Mouse (Mus musculus) intestine, embryonic 14.5 days (tissue): Measurements from ENCODE around the gene Galnt10. TPM values are rescaled to one million over a fixed set of nuclear protein-coding genes. Genes with fewer than 3 reads are reported as not detected.

Experiments used
- ATAC-seq: fragments of 200-750 bp; cut with Nextera tagmentation; replicated peaks from 2 replicates; pipeline ENCODE4 v1.8.0; 2017; ENCODE audit warnings: low read depth, moderate number of reproducible peaks, moderate TSS enrichment, moderate library complexity; ENCODE audit not compliant: low FRiP score, low TSS enrichment
- DNase-seq: peaks from one replicate; pipeline ENCODE4 v3.0.0-alpha.2; 2018; ENCODE audit warnings: low spot score
- H3K27ac ChIP-seq: fragments of 300-500 bp; sonication (generic); 2 replicates; pipeline ENCODE4 v1.5.1; 2014; ENCODE audit warnings: low read depth, mild to moderate bottlenecking, control low read depth
- H3K27me3 ChIP-seq: fragments of 300-500 bp; sonication (generic); replicated peaks from 2 replicates; pipeline ENCODE4 v1.6.1; 2014; ENCODE audit warnings: low read length, control low read depth; ENCODE audit not compliant: control insufficient read depth, insufficient read depth
- H3K36me3 ChIP-seq: fragments of 300-500 bp; sonication (generic); 2 replicates; pipeline ENCODE4 v1.6.1; 2014; ENCODE audit warnings: low read length, control low read depth; ENCODE audit not compliant: control insufficient read depth, insufficient read depth
- H3K4me1 ChIP-seq: fragments of 300-500 bp; sonication (generic); replicated peaks from 2 replicates; pipeline ENCODE4 v1.6.1; 2014; ENCODE audit warnings: low read length, control low read depth, mixed read lengths; ENCODE audit not compliant: control insufficient read depth, insufficient read depth
- H3K4me2 ChIP-seq: fragments of 300-500 bp; sonication (generic); 2 replicates; pipeline ENCODE4 v1.6.1; 2014; ENCODE audit warnings: low read length
- H3K4me3 ChIP-seq: fragments of 300-500 bp; sonication (generic); 2 replicates; pipeline ENCODE4 v1.5.1; 2014; ENCODE audit warnings: low read depth, low read length, control low read depth, mixed read lengths
- H3K9ac ChIP-seq: fragments of 300-500 bp; sonication (generic); 2 replicates; pipeline ENCODE4 v1.6.1; 2014; ENCODE audit warnings: mild to moderate bottlenecking, low read length
- H3K9me3 ChIP-seq: fragments of 300-500 bp; sonication (generic); 2 replicates; pipeline ENCODE4 v1.6.1; 2016; ENCODE audit warnings: low read length, control low read depth; ENCODE audit not compliant: control insufficient read depth
- WGBS: fragments of 180-500 bp; shearing (Covaris S2); extraction: QIAGEN DNeasy Blood & Tissue Kit; methylation state at CpG from one replicate; pipeline ENCODE4 v1.1.7; 2014; 5-methylcytosine and 5-hydroxymethylcytosine counted together
- polyA plus RNA-seq: library from polyadenylated mRNA; unstranded; fragments of >200 nt; fragmentation: Nextera tagmentation; extraction: Ambion mirVana; gene quantifications from 2 replicates; pipeline ENCODE4 v1.2.1, GENCODE M21; 2014

Gene Galnt10
- polyA plus RNA-seq, 1 experiment from 2014 or later, result 12.5 TPM

DNA sequence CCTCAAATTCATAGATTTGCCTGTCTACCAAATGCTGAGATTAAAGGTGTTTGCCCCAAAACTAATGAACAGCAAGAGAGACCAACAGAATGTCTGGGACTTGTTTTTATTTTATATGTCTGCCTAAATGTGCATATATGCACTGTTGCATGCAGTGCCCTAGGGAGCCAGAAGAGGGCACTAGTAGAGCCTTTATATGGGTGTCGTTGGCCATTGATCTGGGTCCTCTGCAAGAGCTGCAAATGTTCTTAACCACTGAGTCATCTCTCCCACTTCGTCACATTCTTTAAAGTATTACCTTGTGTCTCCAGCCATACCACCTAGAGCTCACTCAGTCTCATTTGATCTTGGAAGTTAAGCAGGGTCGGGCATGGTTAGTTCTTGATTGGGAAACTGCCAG is 118.9 kb downstream of the Galnt10 start:
- ATAC-seq, result no peak
- no peaks in the 10 kb centered on the region; the same call in 1 of the 2 replicates for H3K36me3 ChIP-seq

DNA sequence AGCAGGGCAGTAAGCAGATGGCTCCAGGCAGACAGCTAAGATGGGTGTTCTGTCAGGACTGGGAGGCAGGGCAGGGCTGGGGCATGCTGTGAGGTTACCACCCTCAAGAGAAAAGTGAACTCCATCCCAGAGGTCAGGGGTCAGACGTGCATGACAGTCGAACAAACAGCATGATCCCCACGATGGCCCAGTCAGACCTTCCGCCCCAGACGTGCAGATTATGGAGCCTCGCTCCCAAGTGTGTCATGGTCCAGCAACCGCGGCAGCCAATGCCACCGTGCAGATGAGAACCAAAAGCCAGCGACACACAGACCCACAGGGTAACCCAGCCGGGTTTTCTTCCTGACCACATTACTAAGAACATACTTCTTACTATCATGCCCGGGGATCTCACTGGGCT is 121.4 kb downstream of the Galnt10 start:
- WGBS, result 48% methylated on average over 12 of the region's 12 CpGs
- DNase-seq, result no peak
- Histone ChIP-seq H3K27ac (no peak overlapping the region), H3K9ac (no peak overlapping the region), H3K27me3 (no peaks in the 10 kb centered on the region), H3K36me3 (peaks cover 14% of the 10 kb centered on the region), H3K4me2 (no peak overlapping the region), H3K4me1 (no peaks in the 10 kb centered on the region), H3K4me3 (no peak overlapping the region), H3K9me3 (no peaks in the 10 kb centered on the region)
- no peak for ATAC-seq

More for the DNA sequence above, 118.9 kb downstream of the Galnt10 start:
- Histone ChIP-seq H3K9ac (no peak overlapping the region), H3K27ac (no peak overlapping the region), H3K9me3 (no peaks in the 10 kb centered on the region), H3K4me2 (no peak overlapping the region), H3K4me1 (no peaks in the 10 kb centered on the region), H3K27me3 (no peaks in the 10 kb centered on the region), H3K4me3 (no peak overlapping the region)
- WGBS, result 85% methylated on average over 3 of the region's 3 CpGs
- DNase-seq, result no peak

GRCm38 (mm10) chr11:57767171-57767570 is 121.9 kb downstream of the Galnt10 start:
- WGBS, result 53% methylated on average over 6 of the region's 6 CpGs
- Histone ChIP-seq H3K4me3 (no peak overlapping the region), H3K36me3 (peaks cover 14% of the 10 kb centered on the region), H3K9ac (no peak overlapping the region), H3K4me1 (no peaks in the 10 kb centered on the region), H3K9me3 (no peaks in the 10 kb centered on the region), H3K4me2 (no peak overlapping the region), H3K27ac (no peak overlapping the region), H3K27me3 (no peaks in the 10 kb centered on the region)
- ATAC-seq (no peak), DNase-seq (no peak)

DNA sequence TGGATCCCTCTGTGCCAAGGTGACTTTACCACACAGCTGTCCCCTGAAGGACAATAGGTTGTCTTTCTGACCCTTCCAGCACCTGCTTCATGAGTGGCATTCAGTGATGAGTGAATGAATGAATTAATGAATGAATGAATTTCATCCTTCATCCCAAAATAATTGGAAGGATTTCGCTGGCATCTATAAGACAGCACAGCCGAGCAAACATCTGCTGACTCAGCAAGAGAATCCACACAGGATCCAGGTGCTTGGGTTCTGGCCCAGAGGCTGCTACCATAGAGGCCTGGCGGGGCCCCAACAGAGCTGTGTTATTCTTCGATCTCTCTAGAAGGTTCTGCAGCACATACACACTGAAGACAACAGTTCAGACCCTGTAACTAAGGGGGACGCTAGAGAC is 125.5 kb downstream of the Galnt10 start:
- 85% methylated on average over 5 of the region's 5 CpGs for WGBS
- Histone ChIP-seq H3K4me3 (no peak overlapping the region), H3K27ac (no peak overlapping the region), H3K9ac (no peak overlapping the region), H3K36me3 (peaks cover 14% of the 10 kb centered on the region), H3K27me3 (no peaks in the 10 kb centered on the region), H3K4me2 (no peak overlapping the region), H3K9me3 (no peaks in the 10 kb centered on the region), H3K4me1 (0 out of 2 replicates have a peak, but pooled peaks cover 3% of the 10 kb centered on the region)
- ATAC-seq, result no peak
- DNase-seq, result no peak

DNA sequence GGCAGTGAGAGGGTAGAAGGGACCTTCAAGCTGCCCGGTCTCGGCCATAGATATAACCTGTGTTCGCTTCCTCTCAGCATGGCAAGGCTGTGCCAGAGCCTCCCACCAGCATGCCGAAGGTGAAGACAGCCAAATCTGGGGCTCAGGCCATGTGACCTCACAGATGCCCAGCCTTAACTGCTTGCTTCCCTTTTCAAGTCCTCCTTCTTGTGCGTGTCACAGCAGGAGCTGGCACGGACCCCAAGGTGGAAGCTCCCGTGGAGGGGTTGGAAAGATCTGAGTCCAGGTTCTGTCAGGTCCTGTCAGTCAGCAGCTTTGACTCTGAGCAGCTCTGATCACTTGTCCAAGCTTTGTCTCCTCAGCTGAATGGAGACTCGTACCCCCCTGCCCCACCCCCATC is 126.4 kb downstream of the Galnt10 start:
- Histone ChIP-seq H3K27ac (no peak overlapping the region), H3K4me2 (no peak overlapping the region), H3K4me1 (0 out of 2 replicates have a peak, but pooled peaks cover 3% of the 10 kb centered on the region), H3K36me3 (peaks cover 14% of the 10 kb centered on the region), H3K4me3 (no peak overlapping the region), H3K9ac (no peak overlapping the region), H3K9me3 (no peaks in the 10 kb centered on the region), H3K27me3 (no peaks in the 10 kb centered on the region)
- DNase-seq, result no peak
- no peak for ATAC-seq
- WGBS, result 92% methylated on average over 8 of the region's 8 CpGs

DNA sequence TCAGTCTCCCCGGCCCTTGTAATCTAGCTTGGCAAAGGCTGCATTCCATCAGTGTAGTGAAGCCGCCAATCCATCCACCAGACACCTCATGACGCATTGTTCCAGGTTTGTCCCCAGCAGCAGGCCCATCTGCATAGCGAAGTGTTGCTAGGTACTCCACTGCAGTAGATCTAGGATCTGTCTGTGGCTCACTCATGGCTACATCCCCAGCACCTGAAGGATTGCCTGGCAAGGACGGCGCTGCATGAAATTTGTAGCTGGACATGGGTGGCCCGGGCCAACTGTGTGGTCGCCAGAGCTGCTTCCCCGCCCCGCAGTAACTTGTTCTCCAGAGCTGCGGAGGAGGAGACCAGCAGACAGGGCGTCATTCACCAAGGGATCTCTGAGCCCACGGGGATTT is 128.2 kb downstream of the Galnt10 start:
- Histone ChIP-seq H3K27ac (no peak overlapping the region), H3K27me3 (no peaks in the 10 kb centered on the region), H3K9ac (no peak overlapping the region), H3K36me3 (peaks cover 14% of the 10 kb centered on the region; the same call in 1 of the 2 replicates), H3K9me3 (no peaks in the 10 kb centered on the region), H3K4me1 (0 out of 2 replicates have a peak, but pooled peaks cover 7% of the 10 kb centered on the region), H3K4me2 (no peak overlapping the region), H3K4me3 (no peak overlapping the region)
- no peak for DNase-seq
- ATAC-seq, result no peak
- 36% methylated on average over 13 of the region's 13 CpGs for WGBS

- 22% methylated on average over 4 of the region's 4 CpGs for WGBS
- Histone ChIP-seq H3K9ac (no peak overlapping the region), H3K27me3 (no peaks in the 10 kb centered on the region), H3K4me2 (no peak overlapping the region), H3K4me3 (no peak overlapping the region), H3K9me3 (no peaks in the 10 kb centered on the region), H3K36me3 (peaks cover 14% of the 10 kb centered on the region; the same call in 1 of the 2 replicates), H3K27ac (no peak overlapping the region), H3K4me1 (0 out of 2 replicates have a peak, but pooled peaks cover 10% of the 10 kb centered on the region)
- no peak for ATAC-seq
- no peak for DNase-seq
These were observed 128.7 kb downstream of the Galnt10 start for GRCm38 (mm10) chr11:57773936-57774335.

DNA sequence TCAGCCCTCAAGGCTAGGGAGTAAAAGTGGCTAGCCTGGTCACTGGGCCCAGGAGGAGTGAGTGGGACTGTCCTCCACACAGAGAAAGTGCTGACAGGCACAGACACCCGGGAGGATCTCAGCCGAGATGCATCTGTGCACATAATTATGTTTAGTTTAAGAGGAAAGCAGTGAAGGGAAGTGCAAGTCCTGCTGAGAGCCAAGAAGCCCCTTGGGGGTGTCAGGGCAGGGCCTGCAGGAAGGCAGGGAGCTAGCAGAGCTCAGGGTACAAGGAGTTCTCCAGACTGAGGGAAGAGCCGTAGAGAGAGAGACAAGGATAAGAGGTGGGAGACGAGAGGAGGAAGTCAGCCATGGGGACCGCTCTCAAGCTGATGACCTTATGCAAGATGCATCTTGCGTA is 130.6 kb downstream of the Galnt10 start:
- 58% methylated on average over 6 of the region's 6 CpGs for WGBS
- Histone ChIP-seq H3K4me1 (0 out of 2 replicates have a peak, but pooled peaks cover 10% of the 10 kb centered on the region), H3K27ac (no peak overlapping the region), H3K9me3 (no peaks in the 10 kb centered on the region), H3K27me3 (no peaks in the 10 kb centered on the region), H3K4me2 (no peak overlapping the region), H3K36me3 (peaks cover 5% of the 10 kb centered on the region; the same call in 1 of the 2 replicates), H3K4me3 (no peak overlapping the region), H3K9ac (no peak overlapping the region)
- DNase-seq, result no peak
- no peak for ATAC-seq

- 0 out of 2 replicates have a peak, but pooled peaks cover 10% of the 10 kb centered on the region for H3K4me1 ChIP-seq
- DNase-seq (no peak), ATAC-seq (no peak)
- no peaks in the 10 kb centered on the region for H3K27me3 ChIP-seq
- H3K36me3 ChIP-seq, result peaks cover 1% of the 10 kb centered on the region; the same call in 1 of the 2 replicates
- H3K9ac ChIP-seq, result no peak overlapping the region
- no peaks in the 10 kb centered on the region for H3K9me3 ChIP-seq
- WGBS, result 89% methylated on average over 3 of the region's 3 CpGs
- H3K4me2 ChIP-seq, result no peak overlapping the region
- H3K27ac ChIP-seq, result no peak overlapping the region
- no peak overlapping the region for H3K4me3 ChIP-seq
These were observed 131.3 kb downstream of the Galnt10 start for GRCm38 (mm10) chr11:57776546-57776945.
